Mouse (Mus musculus) C2C12 (cell line): ENCODE data around the gene Dpf3. TPM values are rescaled to one million over a fixed set of nuclear protein-coding genes. Genes with fewer than 3 reads are reported as not detected.

Experiments
- H3K27me3 ChIP-seq: one replicate; pipeline ENCODE4 v1.6.1; 2011; ENCODE audit not compliant: control insufficient read depth, insufficient read depth, insufficient read length
- H3K36me3 ChIP-seq: one replicate; pipeline ENCODE4 v1.6.1; 2011; ENCODE audit not compliant: control insufficient read depth, insufficient read depth
- H3K4me3 ChIP-seq: one replicate; pipeline ENCODE4 v1.5.1; 2011; ENCODE audit warnings: mild to moderate bottlenecking, control low read depth; ENCODE audit not compliant: poor library complexity, insufficient read depth, severe bottlenecking
- H3K79me2 ChIP-seq: one replicate; pipeline ENCODE4 v1.6.1; 2011; ENCODE audit not compliant: control insufficient read depth, insufficient read depth
- H3K79me3 ChIP-seq: one replicate; pipeline ENCODE4 v1.6.1; 2011; ENCODE audit warnings: low read depth, control low read depth
- H3ac ChIP-seq: one replicate; pipeline ENCODE3; 2011; ENCODE audit warnings: low read depth; ENCODE audit not compliant: control insufficient read depth, insufficient read length
- CEBPB ChIP-seq: IDR thresholded peaks from one replicate; pipeline ENCODE4 v1.6.1; 2011; ENCODE audit warnings: low read depth, mild to moderate bottlenecking, control low read depth, moderate library complexity
- CTCF ChIP-seq: IDR thresholded peaks from one replicate; pipeline ENCODE4 v1.5.1; 2011; ENCODE audit not compliant: control insufficient read depth, insufficient read depth, insufficient read length
- FOSL1 ChIP-seq: IDR thresholded peaks from one replicate; pipeline ENCODE4 v1.8.0; 2011; ENCODE audit warnings: mild to moderate bottlenecking, low read length; ENCODE audit not compliant: poor library complexity, insufficient read depth, severe bottlenecking
- MAX ChIP-seq: IDR thresholded peaks from one replicate; pipeline ENCODE4 v1.6.1; 2011; ENCODE audit warnings: mild to moderate bottlenecking, control low read depth
- MYOD1 ChIP-seq: IDR thresholded peaks from one replicate; pipeline ENCODE4 v1.6.1; 2011; ENCODE audit warnings: low read depth; ENCODE audit not compliant: control insufficient read depth, insufficient read length
- MYOG ChIP-seq: IDR thresholded peaks from one replicate; pipeline ENCODE4 v1.6.1; 2011; ENCODE audit not compliant: control insufficient read depth, insufficient read length; ENCODE audit errors: extremely low read depth
- USF1 ChIP-seq: IDR thresholded peaks from one replicate; pipeline ENCODE4 v1.6.1; 2011; ENCODE audit warnings: low read depth, mild to moderate bottlenecking, control low read depth, moderate library complexity
- polyA plus RNA-seq: library from polyadenylated mRNA; unstranded; fragments of >200 nt; fragmentation: generic; extraction: Trizol; gene quantifications from one replicate; pipeline ENCODE4 v1.2.1, GENCODE M21; 2012; ENCODE audit warnings: missing spikeins

The Dpf3 gene
- polyA plus RNA-seq, 1 experiment = 0.25 TPM

DNA sequence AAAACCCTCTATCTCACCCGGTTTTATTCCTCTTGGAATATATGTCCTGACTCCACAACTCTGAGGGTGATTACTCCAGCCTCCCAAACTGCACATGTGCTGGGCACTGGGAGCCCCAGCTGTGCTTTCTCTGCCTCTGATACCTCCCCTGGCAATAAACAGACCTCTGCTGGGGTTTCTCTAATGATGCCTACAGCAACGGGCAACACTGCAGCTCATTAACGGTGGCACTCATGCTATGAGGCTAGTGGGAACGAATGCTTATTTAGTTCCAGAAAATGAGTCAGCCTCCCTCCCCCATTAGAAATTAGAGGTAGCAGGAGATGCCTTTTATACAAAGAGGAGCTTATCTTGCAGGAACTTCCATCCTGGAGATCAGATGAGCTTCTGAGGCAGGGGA lies 25.3 kb upstream of the Dpf3 start:
- H3K79me3 ChIP-seq = no peaks in the 10 kb centered on the region
- H3K27me3 ChIP-seq = no peaks in the 10 kb centered on the region
- no peak overlapping the region for H3K4me3 ChIP-seq
- no peak for TF ChIP-seq CEBPB
- TF ChIP-seq MYOG = no peak
- no peak for TF ChIP-seq CTCF
- TF ChIP-seq MAX = no peak
- no peak for TF ChIP-seq FOSL1
- no peak for TF ChIP-seq MYOD1
- TF ChIP-seq USF1 = no peak
- no peaks in the 10 kb centered on the region for H3K79me2 ChIP-seq
- no peak overlapping the region for H3ac ChIP-seq
- no peaks in the 10 kb centered on the region for H3K36me3 ChIP-seq

DNA sequence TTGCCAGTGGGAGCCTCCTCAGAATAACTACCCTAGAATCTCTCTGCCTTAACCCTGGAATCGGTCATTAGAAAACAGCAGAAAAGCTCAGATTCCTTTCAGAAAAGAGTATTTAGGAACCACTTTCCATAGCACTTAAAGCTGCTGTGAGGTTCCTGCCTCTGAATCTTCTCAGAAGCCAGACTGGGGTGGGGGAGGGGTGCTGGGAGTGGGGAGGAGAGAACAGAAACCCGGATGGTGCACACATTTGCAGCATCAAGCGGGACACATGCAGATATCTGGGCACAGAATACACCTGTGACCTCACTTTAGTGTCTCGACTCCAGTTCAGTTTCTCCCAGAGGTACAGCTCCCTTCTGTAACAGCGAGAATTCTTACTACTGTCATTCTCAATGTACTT lies 23.1 kb upstream of the Dpf3 start:
- no peak for TF ChIP-seq MYOD1
- TF ChIP-seq FOSL1 = no peak
- TF ChIP-seq MAX = no peak
- no peak for TF ChIP-seq MYOG
- no peak for TF ChIP-seq CEBPB
- TF ChIP-seq CTCF = no peak
- Histone ChIP-seq H3K79me3 (no peaks in the 10 kb centered on the region), H3K36me3 (no peaks in the 10 kb centered on the region), H3ac (no peak overlapping the region), H3K4me3 (no peak overlapping the region), H3K79me2 (no peaks in the 10 kb centered on the region), H3K27me3 (no peaks in the 10 kb centered on the region)

DNA sequence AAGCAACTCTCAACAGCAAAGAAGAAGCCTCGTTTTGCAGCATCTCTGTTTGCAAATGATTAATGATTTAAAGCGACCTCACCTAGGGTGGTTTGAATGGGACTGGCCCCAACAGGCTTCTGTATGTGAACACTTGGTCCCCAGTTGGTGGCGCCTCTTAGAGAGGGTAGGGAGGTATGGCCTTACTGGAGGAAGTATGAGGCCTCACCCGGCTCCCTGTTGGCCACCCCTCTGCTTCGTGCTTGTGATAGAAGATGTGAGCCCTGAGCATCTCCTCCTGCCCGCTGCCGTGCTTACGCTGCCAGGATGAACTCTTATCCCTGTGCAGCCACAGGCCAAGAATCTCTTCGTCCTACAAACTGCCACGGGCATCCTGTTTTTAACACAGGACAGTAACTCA lies 19.0 kb upstream of the Dpf3 start:
- no peaks in the 10 kb centered on the region for H3K36me3 ChIP-seq
- TF ChIP-seq FOSL1 = no peak
- no peak for TF ChIP-seq CTCF
- TF ChIP-seq CEBPB = no peak
- no peak for TF ChIP-seq MAX
- no peak for TF ChIP-seq MYOG
- no peak for TF ChIP-seq MYOD1
- no peak for TF ChIP-seq USF1
- no peaks in the 10 kb centered on the region for H3K79me2 ChIP-seq
- no peak overlapping the region for H3K4me3 ChIP-seq
- H3K79me3 ChIP-seq = no peaks in the 10 kb centered on the region
- H3ac ChIP-seq = no peak overlapping the region
- peaks cover 3% of the 10 kb centered on the region for H3K27me3 ChIP-seq

DNA sequence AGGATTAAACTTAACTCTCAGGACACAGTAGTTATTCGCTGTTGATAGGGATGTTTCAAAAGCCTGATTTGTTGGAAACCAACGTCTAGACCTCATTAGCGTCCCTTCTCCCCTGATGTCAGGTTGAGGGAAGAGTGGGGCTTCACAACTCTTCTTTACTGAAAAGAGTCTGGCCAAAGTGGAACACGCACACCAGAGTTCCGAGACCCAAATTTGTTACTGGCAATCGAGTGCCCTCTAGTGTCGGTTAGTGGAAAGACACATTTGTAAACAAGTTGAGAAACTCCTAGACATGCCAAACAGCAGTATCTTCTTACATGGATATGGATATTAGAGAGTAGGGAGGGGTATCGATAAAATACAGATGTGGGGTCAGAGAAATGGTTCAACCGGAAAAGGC lies 14.7 kb upstream of the Dpf3 start:
- no peaks in the 10 kb centered on the region for H3K36me3 ChIP-seq
- no peak overlapping the region for H3ac ChIP-seq
- peaks cover 4% of the 10 kb centered on the region for H3K27me3 ChIP-seq
- no peaks in the 10 kb centered on the region for H3K79me3 ChIP-seq
- no peak overlapping the region for H3K4me3 ChIP-seq
- TF ChIP-seq CEBPB (no peak), FOSL1 (no peak), MYOD1 (no peak), USF1 (no peak), MYOG (no peak), CTCF (no peak), MAX (no peak)
- H3K79me2 ChIP-seq = no peaks in the 10 kb centered on the region

DNA sequence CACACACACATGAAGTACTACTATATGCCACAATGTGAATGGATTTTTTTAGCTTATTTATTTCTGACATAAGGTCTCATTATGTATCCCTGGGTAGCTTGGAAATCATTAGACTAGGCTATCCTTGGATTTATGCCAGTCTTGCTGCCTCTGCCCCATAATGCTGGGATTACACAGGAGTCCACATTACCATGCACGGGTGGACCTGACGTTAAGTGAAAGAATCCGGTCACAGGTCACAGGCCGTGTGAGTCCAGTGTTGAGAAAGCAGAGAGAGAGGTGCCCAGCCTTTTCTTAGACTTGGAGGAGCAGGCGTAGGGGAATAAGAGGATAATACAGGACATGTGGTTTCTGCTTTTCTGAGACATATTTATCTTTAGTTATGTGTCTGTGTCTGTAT lies 11.7 kb upstream of the Dpf3 start:
- TF ChIP-seq CEBPB = no peak
- no peak for TF ChIP-seq MAX
- TF ChIP-seq MYOG = no peak
- TF ChIP-seq MYOD1 = no peak
- no peak for TF ChIP-seq CTCF
- TF ChIP-seq FOSL1 = no peak
- no peak for TF ChIP-seq USF1
- no peaks in the 10 kb centered on the region for H3K36me3 ChIP-seq

DNA sequence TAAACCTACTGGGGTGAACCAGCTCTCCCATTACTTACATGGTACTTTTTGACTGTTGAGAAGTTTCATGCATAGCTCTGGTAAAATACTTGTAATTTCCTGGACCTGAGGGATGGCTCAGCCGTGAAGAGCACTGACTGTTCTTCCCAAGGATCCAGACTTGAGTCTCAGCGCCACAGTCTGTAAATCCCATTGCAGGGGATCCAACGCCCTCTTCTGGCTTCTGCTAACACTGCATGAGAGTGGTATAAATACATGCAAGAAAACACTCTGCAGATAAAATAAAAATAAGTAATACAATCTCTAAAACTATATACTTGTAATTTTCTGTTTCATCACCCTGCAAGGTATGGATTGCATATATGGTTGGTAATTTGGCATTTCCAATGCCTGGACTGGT lies 10.4 kb upstream of the Dpf3 start:
- no peak for TF ChIP-seq CTCF
- TF ChIP-seq CEBPB = no peak
- no peak for TF ChIP-seq USF1
- TF ChIP-seq MAX = no peak
- no peak for TF ChIP-seq FOSL1
- TF ChIP-seq MYOG = no peak
- Histone ChIP-seq H3K4me3 (no peak overlapping the region), H3K36me3 (no peaks in the 10 kb centered on the region), H3K27me3 (peaks cover 11% of the 10 kb centered on the region), H3K79me2 (no peaks in the 10 kb centered on the region), H3K79me3 (no peaks in the 10 kb centered on the region), H3ac (no peak overlapping the region)

More for the DNA sequence above, 11.7 kb upstream of the Dpf3 start:
- Histone ChIP-seq H3K79me3 (no peaks in the 10 kb centered on the region), H3K4me3 (no peak overlapping the region), H3ac (no peak overlapping the region), H3K27me3 (peaks cover 6% of the 10 kb centered on the region), H3K79me2 (no peaks in the 10 kb centered on the region)
